Mouse (Mus musculus) cerebellum, adult 2 months (tissue): ENCODE results near the gene Fgfr2.

Experiments
- CTCF ChIP-seq: fragments of 200-500 bp; IDR thresholded peaks from 2 replicates; pipeline ENCODE4 v1.5.1; 2011; ENCODE audit warnings: low read depth, mild to moderate bottlenecking, control low read depth, low read length, moderate library complexity, borderline replicate concordance; ENCODE audit not compliant: insufficient read depth
- POLR2A ChIP-seq: fragments of 200-500 bp; IDR thresholded peaks from 2 replicates; pipeline ENCODE4 v1.6.1; 2011; ENCODE audit warnings: low read length, control low read depth, borderline replicate concordance; ENCODE audit not compliant: insufficient read depth

DNA sequence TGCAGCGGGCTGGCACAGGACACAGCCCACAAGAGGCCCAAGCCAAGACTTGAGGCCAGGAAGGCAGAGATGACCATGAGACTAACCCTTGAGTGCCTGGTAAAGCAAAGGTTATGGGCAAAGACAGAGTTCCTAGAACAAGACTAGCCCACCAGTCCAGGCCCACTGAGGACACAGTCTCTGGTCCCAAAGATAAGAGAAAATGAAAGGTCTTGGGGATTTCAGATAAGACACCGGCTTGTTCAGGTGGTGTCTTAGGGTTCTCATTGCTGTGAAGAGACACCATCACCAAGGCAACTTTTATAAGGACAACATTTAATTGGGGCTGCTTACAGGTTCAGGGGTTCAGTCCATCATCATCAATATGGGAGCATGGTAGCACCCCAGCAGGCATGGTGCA lies 779.2 kb downstream of the Fgfr2 start:
- TF ChIP-seq POLR2A, result no peak
- no peak for TF ChIP-seq CTCF
